Mouse (Mus musculus) midbrain, embryonic 10.5 days (tissue): ENCODE measurements around the gene Mrps18a. TPM values are rescaled to one million over a fixed set of nuclear protein-coding genes. Genes with fewer than 3 reads are reported as not detected.

Experiments used
- DNase-seq: peaks from one replicate; pipeline ENCODE4 v3.0.0-alpha.2; 2017; ENCODE audit warnings: low spot score
- H3K27ac ChIP-seq: fragments of 300-500 bp; sonication (generic); replicated peaks from 2 replicates; pipeline ENCODE4 v1.5.1; 2016; ENCODE audit warnings: mild to moderate bottlenecking
- H3K27me3 ChIP-seq: fragments of 300-500 bp; sonication (generic); 2 replicates; pipeline ENCODE4 v1.6.1; 2016; ENCODE audit warnings: low read depth, mild to moderate bottlenecking; ENCODE audit not compliant: poor library complexity, severe bottlenecking
- H3K36me3 ChIP-seq: fragments of 300-500 bp; sonication (generic); 2 replicates; pipeline ENCODE4 v1.6.1; 2016; ENCODE audit warnings: mild to moderate bottlenecking, moderate library complexity
- H3K4me1 ChIP-seq: fragments of 300-500 bp; sonication (generic); 2 replicates; pipeline ENCODE4 v1.6.1; 2016
- H3K4me3 ChIP-seq: fragments of 300-500 bp; sonication (generic); 2 replicates; pipeline ENCODE4 v1.5.1; 2016; ENCODE audit warnings: mild to moderate bottlenecking, moderate library complexity
- H3K9me3 ChIP-seq: fragments of 300-500 bp; sonication (generic); replicated peaks from 2 replicates; pipeline ENCODE4 v1.6.1; 2016; ENCODE audit warnings: mild to moderate bottlenecking
- WGBS: fragments of 180-500 bp; shearing (Covaris S2); methylation state at CpG from one replicate; pipeline ENCODE4 v1.1.7; 2016; 5-methylcytosine and 5-hydroxymethylcytosine counted together
- polyA plus RNA-seq: library from polyadenylated mRNA; unstranded; fragments of >200 nt; fragmentation: Nextera tagmentation; extraction: Ambion mirVana; gene quantifications from 2 replicates; pipeline ENCODE4 v1.2.1, GENCODE M21; 2016

The Mrps18a gene
- polyA plus RNA-seq, 1 experiment from 2014 or later = 156 TPM

DNA sequence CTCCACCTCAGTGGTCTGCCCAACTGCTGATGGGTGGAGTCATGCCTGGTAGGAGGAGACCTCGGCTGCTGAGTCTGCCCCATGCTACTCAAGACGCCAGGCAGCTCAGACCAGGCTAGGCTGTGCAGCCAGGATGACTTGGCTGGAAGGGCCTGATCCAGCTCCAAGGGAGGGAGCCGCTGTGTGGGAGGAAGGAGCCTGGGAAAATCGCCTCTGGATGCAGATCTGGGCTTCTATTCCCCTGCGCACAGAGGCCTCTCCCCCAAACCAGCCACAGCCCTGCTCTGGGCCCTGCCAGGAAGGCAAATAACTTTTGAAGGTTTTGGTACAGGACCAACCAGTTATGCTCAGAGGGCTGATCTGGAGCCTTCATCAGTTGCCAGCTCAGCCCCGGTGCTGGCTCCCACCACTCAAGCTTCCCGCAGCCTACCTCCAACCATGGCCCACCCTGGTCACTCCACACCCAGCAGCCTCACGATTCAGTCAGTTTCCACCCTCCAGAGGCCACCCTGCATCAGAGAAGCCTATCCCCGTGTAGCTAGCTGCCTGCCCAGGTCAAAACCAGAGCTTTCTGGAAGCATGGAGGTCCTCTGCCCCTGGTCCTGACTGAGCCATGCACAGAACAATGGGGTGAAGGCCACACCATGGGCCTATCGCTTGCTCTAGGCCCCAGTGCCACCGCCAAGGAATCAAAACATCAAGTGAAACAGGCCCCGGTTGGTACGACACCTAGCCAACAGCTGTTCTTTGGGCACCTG, 19.1 kb downstream of the Mrps18a start:
- WGBS = 81% methylated on average over 13 of the region's 13 CpGs
- Histone ChIP-seq H3K27ac (no peak overlapping the region), H3K36me3 (peaks cover 54% of the 10 kb centered on the region)

DNA sequence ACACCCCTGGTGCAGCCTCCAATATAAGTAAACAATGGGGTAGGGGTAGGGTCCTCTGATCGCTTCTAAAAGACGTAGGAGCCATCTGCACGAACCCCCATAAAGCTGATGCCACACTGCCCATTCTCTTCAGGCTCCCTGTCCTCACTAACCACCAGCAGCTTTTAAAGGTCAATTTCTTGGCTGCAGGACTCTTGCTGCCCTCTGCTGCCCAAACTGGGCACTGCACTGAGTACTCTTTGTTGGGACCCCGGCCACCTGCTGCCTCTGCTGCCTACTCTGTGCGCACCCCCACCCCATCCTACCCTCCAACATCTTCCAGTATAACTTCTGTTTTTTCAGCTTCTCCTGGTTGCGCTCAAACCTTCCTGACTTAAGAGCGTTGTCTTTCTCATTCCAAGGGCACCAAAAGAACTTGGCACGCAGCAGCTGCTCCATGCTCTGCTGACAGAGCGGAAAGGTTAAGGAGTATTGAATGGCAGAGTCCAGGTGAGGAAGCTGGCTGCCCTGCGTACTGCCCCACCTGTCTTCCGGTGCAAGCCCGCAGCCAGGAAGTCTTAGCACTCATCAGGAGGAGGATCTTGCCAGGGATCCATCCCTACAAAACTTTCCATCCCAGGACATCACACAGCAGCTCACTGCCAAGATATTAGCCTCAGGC, 21.4 kb downstream of the Mrps18a start:
- Histone ChIP-seq H3K9me3 (0 out of 2 replicates have a peak, but pooled peaks cover 3% of the 10 kb centered on the region), H3K4me3 (no peak overlapping the region), H3K4me1 (0 out of 2 replicates have a peak, but pooled peaks cover 6% of the 10 kb centered on the region), H3K27ac (no peak overlapping the region; the same call in 1 of the 2 replicates), H3K36me3 (peaks cover 37% of the 10 kb centered on the region), H3K27me3 (no peaks in the 10 kb centered on the region)
- 15% methylated on average over 12 of the region's 12 CpGs for WGBS
- DNase-seq = peak; percentile 81

More for the DNA sequence above, 19.1 kb downstream of the Mrps18a start:
- no peak for DNase-seq
- Histone ChIP-seq H3K4me1 (0 out of 2 replicates have a peak, but pooled peaks cover 6% of the 10 kb centered on the region), H3K27me3 (no peaks in the 10 kb centered on the region), H3K9me3 (no peaks in the 10 kb centered on the region), H3K4me3 (no peak overlapping the region)

DNA sequence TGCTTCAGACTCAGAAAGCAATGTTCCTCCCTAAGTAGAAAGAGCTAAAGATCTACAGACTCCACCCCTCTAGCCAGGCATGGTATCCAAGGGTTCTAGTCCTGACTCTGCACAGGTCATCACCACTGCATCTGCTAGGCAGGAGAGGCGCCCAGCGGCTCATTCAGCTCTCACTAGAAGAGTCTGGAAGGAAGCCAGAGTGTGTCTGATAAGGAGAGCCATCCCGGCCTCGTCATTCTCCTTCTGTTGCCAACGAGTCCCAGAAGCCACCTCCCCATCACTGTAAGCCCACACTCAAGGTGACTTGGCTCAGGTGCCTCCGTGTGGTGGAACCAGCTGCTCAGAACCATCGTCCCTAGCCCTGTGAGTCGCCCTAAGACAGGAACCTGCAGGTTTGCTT, 22.1 kb downstream of the Mrps18a start:
- Histone ChIP-seq H3K36me3 (peaks cover 30% of the 10 kb centered on the region), H3K9me3 (0 out of 2 replicates have a peak, but pooled peaks cover 3% of the 10 kb centered on the region), H3K4me1 (0 out of 2 replicates have a peak, but pooled peaks cover 6% of the 10 kb centered on the region), H3K27me3 (no peaks in the 10 kb centered on the region), H3K4me3 (no peak overlapping the region), H3K27ac (no peak overlapping the region)
- DNase-seq = no peak
- WGBS = 75% methylated on average over 8 of the region's 8 CpGs

DNA sequence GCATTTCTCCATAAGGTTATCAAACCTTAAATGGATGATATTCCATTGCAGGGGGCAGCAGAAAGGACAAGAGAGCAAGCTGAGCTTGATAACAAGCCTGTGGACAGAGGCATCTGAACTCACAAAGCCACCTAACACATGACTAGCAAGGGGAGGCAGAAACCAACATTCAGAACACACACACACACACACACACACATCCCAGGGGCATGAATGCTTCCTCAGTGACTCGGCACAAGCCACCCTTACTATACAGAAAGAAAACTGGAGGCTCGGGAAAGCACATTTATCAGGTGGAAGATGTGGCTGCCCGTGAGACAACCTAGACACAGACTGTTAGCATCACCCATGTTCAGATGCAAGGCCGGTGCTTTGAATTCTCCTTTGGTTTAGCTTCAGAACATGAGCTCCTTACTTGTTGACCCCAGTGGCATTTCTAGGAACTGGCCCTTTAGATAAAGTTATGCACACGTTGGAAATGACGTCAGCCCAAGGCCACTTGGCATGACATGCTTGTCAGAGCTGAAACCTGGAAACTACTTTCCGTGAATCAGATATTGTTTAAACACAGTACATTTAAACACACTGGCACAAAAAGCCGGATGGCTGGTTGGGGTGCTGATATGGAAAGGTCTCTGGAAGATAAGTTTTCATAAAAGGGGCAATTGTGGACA, 27.9 kb downstream of the Mrps18a start:
- no peak for DNase-seq

DNA sequence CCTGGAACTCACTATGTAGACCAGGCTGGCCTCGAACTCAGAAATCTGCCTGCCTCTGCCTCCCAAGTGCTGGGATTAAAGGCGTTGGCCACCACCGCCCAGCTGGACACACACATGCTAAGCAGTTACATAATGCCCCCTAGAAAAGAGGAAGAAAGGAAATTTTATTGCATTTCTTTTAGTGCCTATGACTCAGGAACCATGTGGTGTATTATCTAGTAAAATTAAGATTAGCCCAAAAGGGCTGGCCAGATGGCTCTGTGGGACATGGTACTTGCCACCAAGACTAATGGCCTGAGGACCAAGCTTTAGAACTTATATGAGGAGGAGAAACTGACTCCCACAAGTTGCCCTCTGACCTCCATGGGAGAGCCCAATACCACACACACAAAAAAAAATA, 29.1 kb downstream of the Mrps18a start:
- 0 out of 2 replicates have a peak, but pooled peaks cover 3% of the 10 kb centered on the region for H3K9me3 ChIP-seq
- WGBS = 90% methylated on average over 3 of the region's 3 CpGs
- peaks cover 6% of the 10 kb centered on the region; the same call in 1 of the 2 replicates for H3K36me3 ChIP-seq
- no peak overlapping the region for H3K27ac ChIP-seq
- no peak overlapping the region for H3K4me3 ChIP-seq
- DNase-seq = no peak
- peaks cover 18% of the 10 kb centered on the region for H3K4me1 ChIP-seq
- peaks cover 9% of the 10 kb centered on the region; the same call in 1 of the 2 replicates for H3K27me3 ChIP-seq

More for the DNA sequence above, 27.9 kb downstream of the Mrps18a start:
- Histone ChIP-seq H3K27me3 (peaks cover 9% of the 10 kb centered on the region; the same call in 1 of the 2 replicates), H3K36me3 (peaks cover 6% of the 10 kb centered on the region; the same call in 1 of the 2 replicates), H3K9me3 (0 out of 2 replicates have a peak, but pooled peaks cover 3% of the 10 kb centered on the region), H3K4me3 (no peak overlapping the region), H3K4me1 (peaks cover 8% of the 10 kb centered on the region), H3K27ac (no peak overlapping the region)
- WGBS = 87% methylated on average over 8 of the region's 8 CpGs

DNA sequence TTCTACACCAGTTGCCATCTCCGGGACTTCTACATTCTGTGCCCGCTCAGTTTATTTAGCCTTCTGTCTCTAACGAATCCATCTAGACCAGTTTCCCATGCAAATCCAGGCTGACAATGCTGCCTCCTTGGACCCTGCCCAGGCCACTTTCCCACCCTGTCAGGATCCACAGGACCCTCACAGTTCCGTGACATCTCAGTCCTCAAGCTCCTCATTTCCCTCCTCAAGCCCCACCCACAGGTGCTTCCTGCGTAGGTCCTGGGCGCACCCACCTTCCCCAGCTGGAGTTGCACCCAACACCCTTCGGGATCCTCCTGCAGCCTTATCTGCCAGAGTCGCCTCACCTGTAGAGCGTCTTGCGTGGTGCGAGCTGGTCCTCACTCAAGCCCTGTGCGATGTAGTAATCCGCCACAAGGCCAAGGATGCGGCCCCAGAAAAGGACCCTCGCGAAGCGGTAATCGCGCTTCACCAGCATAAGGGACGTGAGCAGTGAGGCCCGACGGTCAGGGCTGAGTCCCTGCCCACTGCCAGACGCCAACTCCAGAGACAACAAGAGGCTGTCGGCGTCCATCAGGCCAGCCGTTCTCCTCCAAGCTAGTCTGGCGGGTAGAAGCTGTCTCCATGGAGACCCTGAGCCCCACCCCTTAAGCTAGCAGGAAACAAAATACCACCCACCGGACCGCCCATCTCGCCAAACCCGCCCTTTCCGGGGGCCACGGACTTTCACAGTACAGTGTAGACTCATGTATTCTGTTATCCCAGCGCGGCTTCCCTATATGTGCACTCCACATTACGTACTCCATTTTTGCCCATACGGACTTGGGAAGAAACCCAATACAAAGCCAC, 33.0 kb downstream of the Mrps18a start, which contains the start of gene Rsph9:
Gene Rsph9, minus strand, starts transcription at position 639 of the 846 bp plus-strand sequence.
- Histone ChIP-seq H3K27me3 (peaks cover 9% of the 10 kb centered on the region; the same call in 1 of the 2 replicates), H3K4me3 (peak within 1 kb of the TSS; percentile 64), H3K27ac (peak within 1 kb of the TSS; percentile 77), H3K9me3 (no peaks in the 10 kb centered on the region), H3K4me1 (peaks cover 18% of the 10 kb centered on the region), H3K36me3 (peaks cover 37% of the 10 kb centered on the region)
- peak; percentile 81 for DNase-seq
- 7% methylated on average over 37 of the region's 37 CpGs for WGBS

DNA sequence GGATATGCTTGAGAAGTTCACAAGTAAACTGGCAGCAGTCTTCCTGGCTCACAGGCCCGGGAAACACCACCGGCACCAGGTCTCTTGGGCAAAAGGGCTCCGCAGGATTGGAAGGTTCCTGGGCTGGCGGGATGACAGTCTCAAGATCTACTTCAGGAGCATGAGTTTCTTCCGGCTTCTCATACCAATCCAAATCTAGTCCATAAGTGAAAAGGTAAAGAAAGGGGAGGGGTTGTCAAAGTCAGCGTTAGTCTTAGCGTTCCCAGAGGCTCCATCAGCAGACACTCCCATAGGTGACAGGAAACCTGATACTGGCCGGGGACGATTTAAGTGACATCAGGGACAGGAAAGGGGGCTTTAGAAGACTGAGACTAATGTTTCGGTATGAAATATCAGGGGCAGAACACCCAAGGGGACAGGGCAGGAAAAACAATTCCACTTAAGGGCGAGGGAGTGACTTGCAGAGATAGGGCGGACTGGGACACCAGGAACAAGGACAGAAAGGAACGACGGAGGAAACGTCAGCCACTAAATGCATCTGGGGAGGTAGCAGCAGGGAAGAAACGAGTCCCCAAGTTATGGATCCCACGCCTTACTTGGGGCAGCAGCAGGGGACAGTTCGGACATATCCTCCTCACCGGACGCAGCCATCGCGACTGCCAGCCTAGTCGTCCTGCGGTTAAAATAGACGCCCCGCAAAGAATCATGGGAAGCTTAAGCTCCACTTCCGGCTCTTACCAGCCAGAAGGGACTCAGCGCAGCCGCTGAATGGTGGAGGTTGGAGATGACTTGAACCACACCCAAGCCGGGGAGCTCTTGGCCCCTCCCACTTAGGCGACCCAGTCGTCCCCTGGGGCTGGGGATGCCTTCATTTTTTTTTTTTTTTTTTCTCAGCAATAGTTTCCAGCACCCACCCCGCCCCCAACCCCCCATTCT, 42.3 kb downstream of the Mrps18a start, which contains the start of gene Mad2l1bp:
Gene Mad2l1bp, minus strand, starts transcription at position 707 of the 936 bp plus-strand sequence.
- 9% methylated on average over 33 of the region's 33 CpGs for WGBS

DNA sequence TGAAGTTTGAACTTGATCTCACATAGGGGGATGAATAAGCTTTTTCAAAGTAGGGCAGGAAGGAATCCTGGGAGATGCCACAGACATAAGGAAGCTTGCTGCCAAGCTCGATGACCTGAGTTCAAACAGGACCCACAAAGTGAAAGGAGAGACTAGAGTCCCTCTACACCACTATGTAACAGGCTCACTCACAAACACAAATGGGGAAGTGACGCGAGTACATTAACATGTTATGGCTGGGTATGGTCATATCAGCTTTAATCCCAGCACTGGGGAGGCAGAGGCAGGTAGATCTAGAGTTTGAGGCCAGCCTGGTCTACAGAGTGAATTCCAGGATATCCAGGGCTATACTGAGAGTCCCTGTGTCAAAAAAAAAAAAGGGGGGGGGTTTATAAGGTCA, 43.5 kb downstream of the Mrps18a start:
- H3K9me3 ChIP-seq = no peaks in the 10 kb centered on the region
- WGBS = 92% methylated on average over 3 of the region's 3 CpGs
- H3K36me3 ChIP-seq = peaks cover 14% of the 10 kb centered on the region
- H3K4me1 ChIP-seq = peaks cover 13% of the 10 kb centered on the region
- H3K27me3 ChIP-seq = no peaks in the 10 kb centered on the region
- no peak overlapping the region for H3K4me3 ChIP-seq
- H3K27ac ChIP-seq = no peak overlapping the region
- no peak for DNase-seq

More for the DNA sequence above, 42.3 kb downstream of the Mrps18a start, which contains the start of gene Mad2l1bp:
- H3K4me1 ChIP-seq = peaks cover 13% of the 10 kb centered on the region
- peak within 1 kb of the TSS; percentile 88 for H3K27ac ChIP-seq
- H3K4me3 ChIP-seq = peak within 1 kb of the TSS; percentile 81
- H3K36me3 ChIP-seq = peaks cover 26% of the 10 kb centered on the region
- no peaks in the 10 kb centered on the region for H3K27me3 ChIP-seq
- DNase-seq = peak; percentile 88
- no peaks in the 10 kb centered on the region for H3K9me3 ChIP-seq

DNA sequence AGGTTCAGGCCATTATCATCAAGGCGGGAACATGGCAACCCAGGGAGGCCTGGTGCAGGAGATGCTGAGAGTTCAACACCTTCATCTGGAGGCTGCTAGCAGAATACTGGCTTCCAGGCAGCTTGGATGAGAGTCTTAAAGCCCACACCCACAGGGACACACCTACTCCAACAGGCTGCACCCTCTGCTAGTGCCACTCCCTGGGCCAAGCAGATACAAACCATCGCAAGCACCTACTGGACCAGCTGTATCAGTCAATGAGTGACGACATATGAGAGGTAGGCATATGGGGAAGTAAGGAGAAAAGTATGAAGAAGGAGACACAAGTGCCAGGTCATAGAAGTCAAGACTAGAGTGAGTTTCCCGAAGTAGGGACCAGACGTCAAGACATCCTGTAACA, 45.9 kb downstream of the Mrps18a start:
- Histone ChIP-seq H3K27ac (no peak overlapping the region), H3K9me3 (no peaks in the 10 kb centered on the region), H3K4me3 (no peak overlapping the region), H3K4me1 (peaks cover 25% of the 10 kb centered on the region), H3K27me3 (no peaks in the 10 kb centered on the region), H3K36me3 (peaks cover 3% of the 10 kb centered on the region)
- WGBS = 87% methylated on average over 5 of the region's 5 CpGs
- no peak for DNase-seq

DNA sequence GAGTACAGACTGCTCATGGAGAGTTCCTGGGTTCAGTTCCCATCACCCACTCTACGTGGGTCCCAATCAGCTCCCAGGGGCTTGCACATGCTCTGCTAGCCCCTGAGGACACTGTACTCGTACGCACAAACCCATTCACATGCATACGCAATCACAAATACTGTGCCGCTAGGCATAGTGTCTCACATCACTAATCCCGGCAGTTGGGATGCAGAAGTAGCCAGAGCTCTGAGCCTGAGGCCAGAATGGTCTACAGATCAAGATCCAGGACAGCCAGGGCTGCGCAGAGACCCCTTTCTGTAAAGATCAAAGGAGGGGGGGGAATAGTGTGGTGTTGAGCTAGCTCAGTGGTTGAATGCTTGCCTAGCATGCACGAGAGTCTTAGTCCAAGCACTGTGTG, 46.3 kb downstream of the Mrps18a start:
- H3K4me3 ChIP-seq = no peak overlapping the region
- H3K27ac ChIP-seq = no peak overlapping the region
- H3K9me3 ChIP-seq = no peaks in the 10 kb centered on the region
- WGBS = 91% methylated on average over 8 of the region's 8 CpGs
- peaks cover 29% of the 10 kb centered on the region for H3K4me1 ChIP-seq
- no peaks in the 10 kb centered on the region for H3K27me3 ChIP-seq
- DNase-seq = no peak
- H3K36me3 ChIP-seq = no peaks in the 10 kb centered on the region

DNA sequence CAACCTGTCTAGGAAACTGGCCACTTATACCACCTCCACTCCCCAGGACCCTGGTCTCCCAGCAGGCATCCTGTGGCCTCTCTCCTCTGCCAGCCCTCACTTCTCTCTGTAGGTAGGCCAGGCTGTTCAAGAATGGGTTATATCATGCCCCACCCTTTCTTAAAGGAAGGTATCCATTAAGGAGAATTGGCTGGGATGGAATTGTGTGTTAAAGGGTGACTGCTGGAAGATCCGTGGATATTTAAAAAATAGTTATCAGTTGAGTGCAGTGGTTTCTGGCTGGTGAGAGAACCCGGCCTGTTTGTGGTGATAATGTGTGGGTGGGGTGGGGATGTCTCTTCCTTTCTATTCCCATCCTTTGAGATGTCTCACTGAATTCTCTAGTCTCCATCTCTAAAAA, 48.5 kb downstream of the Mrps18a start:
- Histone ChIP-seq H3K36me3 (peaks cover 18% of the 10 kb centered on the region), H3K9me3 (no peaks in the 10 kb centered on the region), H3K27ac (no peak overlapping the region), H3K4me1 (peaks cover 32% of the 10 kb centered on the region), H3K27me3 (no peaks in the 10 kb centered on the region), H3K4me3 (peak overlapping the region; percentile 89)
- no peak for DNase-seq
- 77% methylated on average over 2 of the region's 2 CpGs for WGBS
